Mouse (Mus musculus) liver, embryonic 12.5 days (tissue): ENCODE results near the gene Zfp109. TPM values are rescaled to one million over a fixed set of nuclear protein-coding genes. Genes with fewer than 3 reads are reported as not detected.
A peak's percentile ranks its signal among the peaks of the same experiment; 100 is the strongest.

ENCODE experiments used
- ATAC-seq: fragments of 200-750 bp; cut with Nextera tagmentation; 2 replicates; pipeline ENCODE4 v1.8.0; 2017; ENCODE audit warnings: moderate number of reproducible peaks, mild to moderate bottlenecking, moderate library complexity
- H3K27ac ChIP-seq: fragments of 300-500 bp; sonication (generic); 2 replicates; pipeline ENCODE4 v1.5.1; 2016; ENCODE audit warnings: mild to moderate bottlenecking
- H3K27me3 ChIP-seq: fragments of 300-500 bp; sonication (generic); replicated peaks from 2 replicates; pipeline ENCODE4 v1.6.1; 2016; ENCODE audit warnings: mild to moderate bottlenecking, moderate library complexity
- H3K36me3 ChIP-seq: fragments of 300-500 bp; sonication (generic); 2 replicates; pipeline ENCODE4 v1.6.1; 2016; ENCODE audit warnings: mild to moderate bottlenecking, moderate library complexity
- H3K4me1 ChIP-seq: fragments of 300-500 bp; sonication (generic); 2 replicates; pipeline ENCODE4 v1.6.1; 2016
- H3K4me2 ChIP-seq: fragments of 300-500 bp; sonication (generic); 2 replicates; pipeline ENCODE4 v1.6.1; 2016; ENCODE audit warnings: mild to moderate bottlenecking, moderate library complexity
- H3K4me3 ChIP-seq: fragments of 300-500 bp; sonication (generic); 2 replicates; pipeline ENCODE4 v1.5.1; 2016; ENCODE audit warnings: mild to moderate bottlenecking, moderate library complexity
- H3K9ac ChIP-seq: fragments of 300-500 bp; sonication (generic); 2 replicates; pipeline ENCODE4 v1.6.1; 2016; ENCODE audit warnings: mild to moderate bottlenecking, moderate library complexity
- H3K9me3 ChIP-seq: fragments of 300-500 bp; sonication (generic); replicated peaks from 2 replicates; pipeline ENCODE4 v1.6.1; 2016; ENCODE audit warnings: mild to moderate bottlenecking, moderate library complexity
- WGBS: fragments of 180-500 bp; shearing (Covaris S2); methylation state at CpG from one replicate; pipeline ENCODE4 v1.1.7; 2016; ENCODE audit not compliant: insufficient replicate concordance; 5-methylcytosine and 5-hydroxymethylcytosine counted together
- polyA plus RNA-seq: library from polyadenylated mRNA; unstranded; fragments of >200 nt; fragmentation: Nextera tagmentation; extraction: Ambion mirVana; gene quantifications from 2 replicates; pipeline ENCODE4 v1.2.1, GENCODE M21; 2016

The Zfp109 gene
- polyA plus RNA-seq, 1 experiment from 2014 or later: 2.7 TPM

DNA sequence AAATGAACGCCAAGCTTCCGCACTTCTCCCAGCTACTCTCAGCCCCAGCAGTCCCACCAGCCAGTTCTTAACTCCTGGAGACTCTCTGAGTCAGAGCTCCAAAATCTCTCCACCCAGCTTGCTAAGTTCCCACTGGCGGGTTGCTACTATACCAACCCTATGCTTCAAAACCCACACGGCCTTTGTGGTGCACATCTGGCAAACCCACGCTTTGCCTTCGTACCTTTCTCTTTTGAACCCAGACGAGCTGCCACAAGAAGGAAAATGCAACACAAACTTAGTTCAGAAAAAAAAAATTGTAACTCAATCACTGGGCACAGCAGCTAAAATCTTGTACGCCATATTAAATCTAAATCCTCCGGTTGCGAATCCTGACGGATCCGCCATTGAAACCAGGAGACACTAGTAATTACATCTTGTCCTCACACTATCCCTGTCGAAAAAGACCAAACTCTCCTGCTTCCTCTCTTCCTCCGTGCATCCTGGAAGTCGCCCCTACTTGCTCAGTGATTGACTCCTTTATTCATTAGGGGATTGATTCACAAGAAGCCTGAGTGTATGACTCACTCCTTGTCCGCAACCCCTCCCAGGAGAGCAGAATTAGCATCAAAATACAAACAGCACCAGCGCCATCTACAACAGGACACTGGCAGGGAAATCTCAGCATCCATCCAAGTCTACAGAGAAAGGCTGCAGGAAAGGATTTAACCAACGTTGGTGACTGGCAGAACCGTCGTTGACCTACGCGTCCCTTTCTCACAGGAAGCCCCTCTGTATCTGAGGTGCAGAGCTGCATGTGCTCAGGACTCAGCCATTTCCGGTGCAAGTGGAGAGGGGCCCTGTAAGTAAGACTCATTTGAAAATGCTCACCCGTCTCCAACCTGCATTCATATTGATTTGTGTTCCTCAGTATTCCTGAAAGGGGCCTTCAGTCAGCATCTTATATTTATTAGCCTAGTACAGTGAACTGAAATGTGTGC lies 31.1 kb upstream of the Zfp109 start:
- Histone ChIP-seq H3K27ac (no peak overlapping the region), H3K4me1 (peaks cover 11% of the 10 kb centered on the region; the same call in 1 of the 2 replicates), H3K4me2 (no peak overlapping the region), H3K36me3 (peaks cover 1% of the 10 kb centered on the region; the same call in 1 of the 2 replicates), H3K4me3 (no peak overlapping the region), H3K9ac (no peak overlapping the region), H3K27me3 (no peaks in the 10 kb centered on the region), H3K9me3 (no peaks in the 10 kb centered on the region)
- ATAC-seq: no peak
- 66% methylated on average over 24 of the region's 24 CpGs for WGBS

DNA sequence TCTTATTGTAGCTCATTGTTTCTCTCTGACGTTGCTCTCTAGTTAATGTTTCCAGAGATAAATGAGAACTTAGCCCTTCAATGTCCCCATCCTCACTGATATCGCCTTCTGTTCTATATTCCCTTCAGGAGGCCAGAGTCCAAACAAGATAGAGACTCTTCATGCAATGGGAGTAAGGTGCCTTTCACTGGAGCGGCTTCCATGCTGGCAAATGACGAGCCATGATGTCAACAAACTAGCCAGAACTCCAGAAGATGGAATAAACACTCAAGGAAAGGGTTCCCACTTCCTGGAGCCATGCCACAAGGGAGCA lies 22.6 kb upstream of the Zfp109 start:
- no peaks in the 10 kb centered on the region for H3K9me3 ChIP-seq
- H3K4me1 ChIP-seq: peaks cover 4% of the 10 kb centered on the region; the same call in 1 of the 2 replicates
- H3K27me3 ChIP-seq: no peaks in the 10 kb centered on the region
- H3K27ac ChIP-seq: no peak overlapping the region
- ATAC-seq: no peak
- H3K9ac ChIP-seq: no peak overlapping the region
- no peak overlapping the region for H3K4me2 ChIP-seq
- WGBS: 72% methylated on average over 4 of the region's 4 CpGs
- peaks cover 7% of the 10 kb centered on the region for H3K36me3 ChIP-seq
- H3K4me3 ChIP-seq: no peak overlapping the region

DNA sequence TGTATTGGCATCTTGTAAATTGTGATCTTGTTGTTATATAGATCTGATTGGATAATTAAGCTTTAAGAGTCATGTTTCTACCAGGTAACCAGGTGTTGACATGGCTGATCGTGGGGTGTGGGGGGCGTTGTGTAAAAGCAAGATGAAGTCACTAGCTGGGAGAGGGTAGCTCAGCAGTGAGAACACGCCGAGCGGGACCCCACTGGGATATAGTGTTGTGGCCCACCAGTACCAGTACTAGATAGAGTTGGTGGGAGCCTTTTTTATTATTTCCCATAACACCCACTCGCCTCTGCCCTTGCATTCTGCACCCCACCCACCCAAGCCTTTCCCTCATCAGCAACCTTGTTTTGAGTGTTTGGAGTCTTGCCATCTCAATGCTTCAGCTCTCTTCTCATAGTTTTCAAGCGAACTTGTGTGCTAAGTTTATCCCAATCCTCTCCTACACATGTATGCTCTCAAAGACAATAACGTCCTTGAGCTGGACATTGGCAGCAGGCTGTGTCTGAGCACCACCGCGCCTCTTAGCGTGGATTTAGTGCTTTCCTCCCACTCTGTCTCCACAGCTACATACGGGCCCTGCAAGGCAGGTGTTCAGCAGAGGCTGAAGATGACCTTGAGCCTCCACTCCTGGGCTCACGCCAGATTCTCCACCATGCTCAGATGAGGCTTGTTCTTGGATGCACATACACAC lies 22.1 kb upstream of the Zfp109 start:
- no peak overlapping the region for H3K9ac ChIP-seq
- H3K4me3 ChIP-seq: no peak overlapping the region
- H3K4me2 ChIP-seq: no peak overlapping the region
- peaks cover 7% of the 10 kb centered on the region for H3K36me3 ChIP-seq
- WGBS: 70% methylated on average over 13 of the region's 13 CpGs
- no peaks in the 10 kb centered on the region for H3K27me3 ChIP-seq
- no peaks in the 10 kb centered on the region for H3K9me3 ChIP-seq
- peaks cover 8% of the 10 kb centered on the region for H3K4me1 ChIP-seq
- no peak overlapping the region for H3K27ac ChIP-seq
- no peak for ATAC-seq

DNA sequence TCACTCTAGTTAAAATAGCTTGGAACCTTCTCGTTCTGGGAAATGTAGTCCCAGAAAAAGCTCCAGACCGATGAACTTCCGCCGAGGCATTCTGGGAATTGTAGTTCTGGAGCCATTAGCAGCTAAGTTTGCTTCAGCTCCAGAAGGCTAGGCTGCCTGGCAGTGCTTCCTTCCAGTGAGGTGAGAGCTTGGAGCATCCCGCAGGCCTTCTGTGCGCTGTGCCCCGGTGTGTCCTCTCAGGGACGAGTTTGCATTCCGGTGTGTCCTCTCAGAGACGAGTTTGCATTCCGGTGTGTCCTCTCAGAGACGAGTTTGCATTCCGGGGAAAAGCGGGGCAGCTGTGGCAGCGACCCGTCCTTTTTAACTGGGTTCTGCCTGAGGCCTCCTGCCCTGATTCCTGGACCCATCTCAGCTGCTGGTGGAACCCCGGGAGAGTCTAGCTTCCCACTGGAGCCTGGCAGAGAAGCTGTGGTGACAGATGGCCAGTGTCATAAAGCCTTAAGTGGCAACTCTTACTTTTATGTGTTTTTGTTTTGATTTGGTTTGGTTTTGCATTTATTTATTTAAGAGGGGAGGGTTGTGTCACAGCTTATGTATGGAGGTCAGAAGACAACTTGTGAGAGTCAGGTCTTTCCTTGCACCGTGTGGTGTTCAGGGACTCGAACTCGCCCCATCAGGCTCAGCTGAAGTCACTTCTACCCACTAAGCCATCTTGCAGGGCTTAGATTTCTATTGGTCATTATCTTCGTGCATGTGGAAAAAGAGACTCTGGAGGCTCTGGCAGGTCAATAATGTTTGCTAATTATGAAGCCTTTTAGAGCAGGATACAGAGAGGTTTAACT lies 17.5 kb upstream of the Zfp109 start, which contains the start of gene Zfp108:
Zfp108 (plus strand) TSS at position 162 of the 842 bp plus-strand sequence.
- Histone ChIP-seq H3K9ac (peak within 1 kb of the TSS; percentile 61), H3K36me3 (peaks cover 2% of the 10 kb centered on the region; the same call in 1 of the 2 replicates), H3K4me2 (peak within 1 kb of the TSS; percentile 66), H3K27me3 (no peaks in the 10 kb centered on the region), H3K4me1 (peaks cover 13% of the 10 kb centered on the region), H3K27ac (no peak within 1 kb of the TSS), H3K4me3 (peak within 1 kb of the TSS; percentile 57), H3K9me3 (no peaks in the 10 kb centered on the region)
- peak; percentile 81 for ATAC-seq
- WGBS: 19% methylated on average over 21 of the region's 21 CpGs

DNA sequence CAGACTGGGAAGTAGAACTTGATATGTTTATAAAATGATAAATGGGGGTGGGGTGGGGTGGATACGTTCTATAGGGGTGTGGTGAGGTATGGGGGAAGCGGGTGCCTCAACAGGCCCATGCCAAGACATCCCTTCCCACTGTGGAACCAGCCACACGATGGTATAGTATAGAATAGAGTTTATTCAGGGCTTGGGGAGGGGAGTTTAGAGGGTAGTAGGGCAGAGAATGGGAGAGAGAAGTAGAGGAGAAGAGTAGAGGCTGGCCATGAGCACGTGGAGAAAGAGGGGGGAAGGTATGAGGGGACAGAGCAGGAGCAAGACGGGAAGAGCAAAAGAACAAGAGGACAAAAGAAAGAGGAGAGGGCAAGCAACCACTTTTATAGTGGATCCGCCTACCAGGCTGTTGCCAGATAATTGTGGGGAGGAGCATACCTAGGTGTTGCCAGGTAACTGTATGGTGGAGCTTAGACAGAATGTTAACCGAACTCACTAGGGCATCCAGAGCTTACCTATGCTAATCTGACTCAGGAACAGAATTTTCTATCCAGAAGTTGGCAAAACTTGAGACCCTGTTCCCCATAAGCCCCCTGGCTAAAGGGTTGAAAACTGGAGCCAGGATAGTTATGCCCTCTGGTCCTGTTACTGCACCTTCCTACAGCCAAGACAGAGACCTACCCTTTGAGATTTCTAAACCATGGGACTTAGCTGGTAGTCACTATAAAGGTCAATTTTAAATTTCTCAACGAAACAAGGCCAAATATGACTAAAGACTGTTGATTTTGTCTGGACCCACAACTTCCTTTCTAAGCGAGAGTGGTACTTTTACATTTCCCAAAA lies 16.6 kb upstream of the Zfp109 start:
- Histone ChIP-seq H3K4me1 (peaks cover 13% of the 10 kb centered on the region), H3K27ac (no peak overlapping the region), H3K4me3 (peak overlapping the region; percentile 57; the same call in 1 of the 2 replicates), H3K9ac (no peak overlapping the region), H3K36me3 (no peaks in the 10 kb centered on the region), H3K9me3 (no peaks in the 10 kb centered on the region), H3K27me3 (no peaks in the 10 kb centered on the region), H3K4me2 (peak overlapping the region; percentile 66)
- ATAC-seq: peak; percentile 10; the same call in 1 of the 2 replicates
- WGBS: 64% methylated on average over 9 of the region's 9 CpGs

DNA sequence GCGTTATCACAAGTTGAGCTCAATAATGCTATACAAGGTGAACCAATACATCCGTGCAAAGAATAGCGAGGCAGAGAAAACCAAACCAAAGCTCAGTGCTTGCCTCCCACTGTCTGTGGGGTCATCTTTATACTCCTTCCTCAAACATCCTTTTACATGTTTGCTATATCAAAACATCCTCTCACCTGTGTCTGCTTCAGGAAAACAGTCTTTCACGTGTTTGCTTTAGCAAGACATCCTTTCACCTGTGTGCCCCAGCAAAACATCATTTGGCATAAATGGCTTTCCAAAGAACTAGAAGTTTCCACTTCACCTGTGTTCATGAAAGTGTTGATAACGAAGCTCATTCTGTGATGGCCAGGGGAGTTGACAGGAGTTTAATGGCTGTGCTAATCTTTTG lies 26.0 kb downstream of the Zfp109 start, which contains the start of gene Zfp111:
Zfp111 (minus strand) TSS at position 101 of the 400 bp plus-strand sequence.
- H3K27ac ChIP-seq: no peak within 1 kb of the TSS
- no peaks in the 10 kb centered on the region for H3K36me3 ChIP-seq
- H3K4me2 ChIP-seq: no peak within 1 kb of the TSS
- H3K27me3 ChIP-seq: no peaks in the 10 kb centered on the region
- peaks cover 15% of the 10 kb centered on the region for H3K4me1 ChIP-seq
- no peak within 1 kb of the TSS for H3K9ac ChIP-seq
- WGBS: 65% methylated on average over 5 of the region's 5 CpGs
- no peak for ATAC-seq
- no peak within 1 kb of the TSS for H3K4me3 ChIP-seq
- H3K9me3 ChIP-seq: no peaks in the 10 kb centered on the region

DNA sequence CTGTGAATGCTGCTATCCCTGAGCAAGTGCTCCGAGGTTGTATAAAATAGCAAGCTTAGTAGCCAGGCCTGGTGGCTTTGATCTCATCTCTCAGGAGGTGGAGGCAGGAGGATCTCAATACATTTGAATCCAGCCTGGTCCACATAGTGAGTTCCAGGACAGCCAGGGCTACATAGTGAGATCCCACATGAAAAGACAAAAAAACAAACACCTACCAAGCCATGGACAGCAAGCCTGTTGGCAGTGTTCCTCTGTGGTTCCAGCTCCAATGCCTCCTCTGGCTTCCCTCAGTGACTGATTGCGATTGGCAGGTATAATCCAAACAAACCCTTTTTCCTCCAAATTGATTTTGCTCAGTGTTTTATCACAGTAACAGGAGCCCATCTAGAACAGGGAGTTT lies 27.1 kb downstream of the Zfp109 start:
- no peak for ATAC-seq
- no peak overlapping the region for H3K9ac ChIP-seq
- no peak overlapping the region for H3K4me3 ChIP-seq
- H3K9me3 ChIP-seq: no peaks in the 10 kb centered on the region
- WGBS: 64% methylated on average over 2 of the region's 2 CpGs
- H3K4me1 ChIP-seq: peaks cover 15% of the 10 kb centered on the region
- no peak overlapping the region for H3K27ac ChIP-seq
- no peak overlapping the region for H3K4me2 ChIP-seq
- no peaks in the 10 kb centered on the region for H3K27me3 ChIP-seq
- peaks cover 9% of the 10 kb centered on the region for H3K36me3 ChIP-seq

DNA sequence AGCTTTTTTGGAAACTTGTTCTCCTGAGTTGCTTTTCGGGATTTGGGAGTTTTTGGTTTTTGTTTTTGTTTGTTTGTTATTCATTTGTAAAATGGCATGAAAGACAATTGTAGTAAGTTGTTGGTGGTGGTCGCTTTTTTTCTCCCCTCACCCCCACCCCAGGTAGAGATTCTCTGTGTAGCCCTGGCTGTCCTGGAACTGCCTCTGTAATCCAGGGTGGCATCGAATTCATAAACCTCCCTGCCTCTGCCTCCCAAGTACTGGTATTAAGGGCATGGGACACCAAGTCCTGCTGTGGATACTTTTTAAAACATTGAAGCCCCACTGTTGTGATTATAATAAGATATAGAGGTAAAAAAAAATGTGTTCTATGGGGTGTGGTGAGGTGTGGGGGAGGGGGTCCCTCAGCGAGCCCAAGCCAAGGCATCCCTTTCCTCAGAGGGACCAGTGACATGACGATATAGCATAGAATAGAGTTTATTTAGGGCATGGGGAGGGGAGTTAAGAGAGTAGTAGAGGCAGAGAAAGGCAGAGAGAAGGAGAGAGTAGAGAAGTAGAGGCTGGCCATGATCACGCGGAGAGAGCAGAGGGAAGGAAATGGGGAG lies 29.0 kb downstream of the Zfp109 start:
- WGBS: 49% methylated on average over 7 of the region's 7 CpGs
- Histone ChIP-seq H3K4me3 (peak overlapping the region; percentile 64), H3K27ac (no peak overlapping the region), H3K4me1 (peaks cover 15% of the 10 kb centered on the region), H3K9me3 (no peaks in the 10 kb centered on the region), H3K36me3 (peaks cover 27% of the 10 kb centered on the region), H3K27me3 (no peaks in the 10 kb centered on the region), H3K4me2 (peak overlapping the region; percentile 66), H3K9ac (peak overlapping the region; percentile 69; the same call in 1 of the 2 replicates)
- no peak for ATAC-seq

DNA sequence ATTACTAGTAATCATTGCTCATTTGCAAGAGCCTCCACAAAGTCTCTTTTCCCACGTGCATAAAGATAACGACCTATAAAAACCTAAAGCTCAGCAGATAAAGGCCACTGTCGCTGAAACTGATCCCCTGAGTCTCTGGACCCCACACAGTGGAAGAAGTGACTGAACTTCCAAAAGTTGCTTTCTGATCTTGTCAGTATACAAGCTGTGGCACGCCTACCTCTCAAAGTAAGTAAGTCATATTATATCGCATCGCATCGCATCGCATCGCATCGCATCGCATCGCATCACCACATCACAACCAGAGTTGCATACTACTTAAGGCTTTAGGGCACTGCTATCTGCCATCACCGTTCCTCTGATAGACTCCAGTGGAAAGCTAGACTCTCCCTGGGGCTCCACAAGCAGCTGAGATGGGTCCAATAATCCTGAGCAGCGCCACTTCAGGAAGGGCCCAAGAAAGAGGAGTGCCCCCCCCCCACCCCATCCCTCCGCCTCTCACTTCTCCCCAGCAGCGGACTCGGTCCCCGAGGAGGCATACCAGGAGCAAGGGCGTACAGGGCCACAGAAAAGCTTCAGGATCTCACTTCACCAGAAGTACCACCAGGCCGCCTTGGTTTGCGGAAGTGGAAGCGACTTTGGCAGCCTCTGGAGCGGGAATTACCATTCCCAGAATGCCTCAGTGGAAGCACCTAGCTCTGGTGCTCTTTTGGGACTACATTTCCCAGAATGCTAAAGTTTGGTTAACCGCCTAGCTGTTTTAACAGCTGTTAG lies 29.7 kb downstream of the Zfp109 start:
- peak overlapping the region; percentile 36; the same call in 1 of the 2 replicates for H3K27ac ChIP-seq

DNA sequence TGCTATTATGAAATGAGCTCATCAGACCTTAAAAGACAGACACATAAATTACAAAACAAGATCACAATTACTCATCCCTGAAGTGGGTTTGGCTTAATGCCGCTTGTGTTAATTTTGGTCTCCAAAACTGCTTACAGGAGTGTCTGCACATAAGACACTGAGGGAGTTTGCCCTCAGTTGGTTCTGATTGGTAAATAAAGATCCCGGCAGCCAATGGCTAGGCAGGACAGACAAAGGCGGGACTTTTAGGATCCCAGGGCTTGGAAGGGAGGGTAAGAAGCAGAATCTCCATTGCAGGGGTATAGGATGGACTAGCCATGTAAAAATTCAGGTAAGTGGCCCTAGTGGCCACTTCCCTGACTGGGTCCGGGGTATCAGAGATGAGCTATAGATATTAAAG lies 40.4 kb downstream of the Zfp109 start:
- Histone ChIP-seq H3K4me2 (no peak overlapping the region), H3K27ac (no peak overlapping the region), H3K36me3 (peaks cover 67% of the 10 kb centered on the region), H3K9me3 (peaks cover 19% of the 10 kb centered on the region), H3K27me3 (no peaks in the 10 kb centered on the region), H3K4me1 (no peaks in the 10 kb centered on the region), H3K4me3 (no peak overlapping the region), H3K9ac (no peak overlapping the region)
- no peak for ATAC-seq
- 75% methylated on average over 4 of the region's 4 CpGs for WGBS

More for the DNA sequence above, 29.7 kb downstream of the Zfp109 start:
- Histone ChIP-seq H3K27me3 (no peaks in the 10 kb centered on the region), H3K4me2 (peak overlapping the region; percentile 66), H3K9me3 (no peaks in the 10 kb centered on the region), H3K36me3 (peaks cover 32% of the 10 kb centered on the region), H3K9ac (peak overlapping the region; percentile 69), H3K4me3 (peak overlapping the region; percentile 64), H3K4me1 (peaks cover 15% of the 10 kb centered on the region)
- 10% methylated on average over 24 of the region's 24 CpGs for WGBS
- ATAC-seq: peak; percentile 78
